Mouse (Mus musculus): ENCODE results near the gene Qrich2. TPM values are rescaled to one million over a fixed set of nuclear protein-coding genes. Genes with fewer than 3 reads are reported as not detected.

Gene Qrich2
- polyA plus RNA-seq, 1 experiment from 2014 or later: 0.32 TPM

- Histone ChIP-seq H3K4me1 (ENCODE audit: insufficient read depth, low read length) (peaks cover 23% of the 10 kb centered on the region), H3K4me3 (ENCODE audit: low read length) (no peak overlapping the region), H3K27me3 (ENCODE audit: insufficient read depth, low read length) (0 out of 2 replicates have a peak, but pooled peaks cover 7% of the 10 kb centered on the region), H3K4me2 (replicated peaks; ENCODE audit: low read depth, low read length) (no peak overlapping the region), H3K9ac (replicated peaks; ENCODE audit: low read length) (no peak overlapping the region; the same call in 1 of the 2 replicates), H3K9me3 (ENCODE audit: low read length) (no peaks in the 10 kb centered on the region), H3K36me3 (ENCODE audit: insufficient read depth, low read length) (peaks cover 11% of the 10 kb centered on the region), H3K27ac (ENCODE audit: low read length) (no peak overlapping the region)
- 77% methylated on average over 15 of the region's 15 CpGs for WGBS
- ATAC-seq (ENCODE audit: low FRiP score, low TSS enrichment): no peak
Measured at GRCm38 (mm10) chr11:116442129-116442866, 23.7 kb downstream of the Qrich2 start.

GRCm38 (mm10) chr11:116440408-116441068, 25.5 kb downstream of the Qrich2 start:
- no peak for ATAC-seq (ENCODE audit: low FRiP score, low TSS enrichment)

DNA sequence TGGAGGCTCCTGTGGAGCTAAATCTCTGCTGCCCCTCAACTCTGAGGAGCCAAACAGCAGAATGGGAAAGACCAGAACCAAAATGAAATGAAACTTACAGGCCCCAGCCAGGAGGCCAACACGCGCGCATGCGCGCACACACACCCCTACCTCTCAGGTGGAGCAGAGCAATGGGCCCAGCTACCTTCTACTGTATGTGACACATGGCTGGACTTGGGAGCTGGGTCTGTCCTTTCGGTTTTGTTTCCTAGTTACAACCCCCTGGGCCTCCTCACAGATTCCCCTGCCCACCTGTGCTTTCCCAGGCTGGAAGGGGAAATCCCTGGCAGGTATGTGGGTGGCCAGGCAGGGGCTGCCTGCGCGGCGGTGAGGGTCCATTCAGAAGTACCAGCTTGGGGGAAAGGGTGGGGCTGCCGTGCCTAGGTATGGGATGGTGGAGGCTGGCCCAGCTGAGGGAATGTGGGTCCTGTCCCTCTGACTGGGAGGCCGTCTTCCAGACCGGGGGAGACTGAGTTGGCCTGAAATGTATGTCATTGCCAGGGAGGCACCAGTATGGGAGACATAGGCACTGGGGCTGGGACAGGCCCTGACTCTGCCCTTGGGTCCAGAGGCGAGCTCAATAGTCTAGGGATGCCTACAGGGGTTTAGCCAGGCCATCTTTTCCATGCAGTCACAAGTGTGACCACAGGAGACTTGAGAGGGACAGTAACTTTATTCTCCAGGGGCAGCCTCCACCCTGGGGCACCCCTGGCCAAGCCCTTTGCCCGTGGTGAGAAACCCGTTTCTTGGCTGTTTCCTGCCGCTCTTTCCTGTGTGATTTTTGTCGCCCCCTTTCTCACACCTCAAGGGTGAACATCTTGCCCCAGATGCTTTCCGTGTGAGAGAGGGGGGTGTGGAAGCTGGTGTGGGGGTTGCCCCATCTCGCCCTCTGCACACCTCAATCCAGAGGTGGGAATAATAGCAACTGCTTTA, 26.5 kb downstream of the Qrich2 start:
- peaks cover 27% of the 10 kb centered on the region for H3K36me3 ChIP-seq (ENCODE audit: insufficient read depth, low read length)
- no peak overlapping the region for H3K9ac ChIP-seq (replicated peaks; ENCODE audit: low read length)
- 67% methylated on average over 19 of the region's 19 CpGs for WGBS
- H3K4me1 ChIP-seq (ENCODE audit: insufficient read depth, low read length): peaks cover 38% of the 10 kb centered on the region
- H3K4me2 ChIP-seq (replicated peaks; ENCODE audit: low read depth, low read length): no peak overlapping the region
- no peaks in the 10 kb centered on the region for H3K9me3 ChIP-seq (ENCODE audit: low read length)
- no peak overlapping the region for H3K4me3 ChIP-seq (ENCODE audit: low read length)
- no peaks in the 10 kb centered on the region for H3K27me3 ChIP-seq (ENCODE audit: insufficient read depth, low read length)
- peak overlapping the region; percentile 45; the same call in 1 of the 2 replicates for H3K27ac ChIP-seq (ENCODE audit: low read length)
- ATAC-seq (ENCODE audit: low FRiP score, low TSS enrichment): no peak

More at GRCm38 (mm10) chr11:116440408-116441068, 25.5 kb downstream of the Qrich2 start:
- Histone ChIP-seq H3K4me3 (ENCODE audit: low read length) (no peak overlapping the region), H3K27me3 (ENCODE audit: insufficient read depth, low read length) (no peaks in the 10 kb centered on the region), H3K27ac (ENCODE audit: low read length) (peak overlapping the region; percentile 45), H3K9me3 (ENCODE audit: low read length) (no peaks in the 10 kb centered on the region), H3K4me1 (ENCODE audit: insufficient read depth, low read length) (peaks cover 37% of the 10 kb centered on the region), H3K9ac (replicated peaks; ENCODE audit: low read length) (no peak overlapping the region), H3K4me2 (replicated peaks; ENCODE audit: low read depth, low read length) (no peak overlapping the region), H3K36me3 (ENCODE audit: insufficient read depth, low read length) (peaks cover 27% of the 10 kb centered on the region)
- 65% methylated on average over 7 of the region's 7 CpGs for WGBS

- Histone ChIP-seq H3K27ac (ENCODE audit: low read length) (peak overlapping the region; percentile 16; the same call in 1 of the 2 replicates), H3K9me3 (ENCODE audit: low read length) (no peaks in the 10 kb centered on the region), H3K9ac (replicated peaks; ENCODE audit: low read length) (0 out of 2 replicates have a peak overlapping the region, but pooled peaks have one; percentile 22), H3K4me2 (replicated peaks; ENCODE audit: low read depth, low read length) (no peak overlapping the region), H3K4me3 (ENCODE audit: low read length) (no peak overlapping the region), H3K27me3 (ENCODE audit: insufficient read depth, low read length) (no peaks in the 10 kb centered on the region), H3K4me1 (ENCODE audit: insufficient read depth, low read length) (peaks cover 37% of the 10 kb centered on the region), H3K36me3 (ENCODE audit: insufficient read depth, low read length) (peaks cover 27% of the 10 kb centered on the region)
- WGBS: 84% methylated on average over 11 of the region's 11 CpGs
- ATAC-seq (ENCODE audit: low FRiP score, low TSS enrichment): no peak
Measured at GRCm38 (mm10) chr11:116437541-116437940, 28.5 kb downstream of the Qrich2 start.

DNA sequence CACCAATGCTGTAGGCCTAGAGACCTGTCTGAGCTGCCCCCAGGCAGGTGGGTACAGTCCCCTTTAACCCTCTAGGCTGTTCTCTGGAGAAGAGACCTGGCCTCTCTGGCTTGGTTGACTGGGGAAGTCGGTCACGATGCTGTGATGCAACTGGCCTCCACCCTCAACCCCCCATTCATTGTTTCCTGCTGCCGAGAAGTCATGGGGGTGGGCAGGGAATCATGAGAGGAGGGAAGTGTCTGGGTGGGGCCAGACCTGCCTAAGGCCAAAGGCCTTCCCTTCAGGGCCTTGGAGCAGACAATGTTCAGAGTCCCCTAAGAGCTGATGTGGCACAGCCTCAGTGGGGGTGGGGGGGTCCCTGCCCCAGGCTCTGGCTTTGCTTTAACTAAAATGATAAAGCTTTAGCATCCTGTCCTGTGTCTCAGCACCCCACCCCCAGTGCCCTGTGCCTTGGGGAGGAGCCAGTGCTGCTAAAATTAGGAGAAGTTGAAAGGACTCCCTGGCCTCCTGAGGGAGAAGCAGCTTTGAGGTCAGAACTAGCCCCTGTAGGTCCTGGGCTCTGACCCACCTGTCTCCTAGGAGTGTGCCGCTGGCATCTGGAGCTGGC, 29.2 kb downstream of the Qrich2 start:
- H3K9me3 ChIP-seq (ENCODE audit: low read length): no peaks in the 10 kb centered on the region
- 34% methylated on average over 4 of the region's 4 CpGs for WGBS
- peak overlapping the region; percentile 63 for H3K4me2 ChIP-seq (replicated peaks; ENCODE audit: low read depth, low read length)
- peak overlapping the region; percentile 22 for H3K9ac ChIP-seq (replicated peaks; ENCODE audit: low read length)
- H3K4me1 ChIP-seq (ENCODE audit: insufficient read depth, low read length): peaks cover 37% of the 10 kb centered on the region
- no peak for ATAC-seq (ENCODE audit: low FRiP score, low TSS enrichment)
- H3K27me3 ChIP-seq (ENCODE audit: insufficient read depth, low read length): no peaks in the 10 kb centered on the region
- H3K27ac ChIP-seq (ENCODE audit: low read length): peak overlapping the region; percentile 16; the same call in 1 of the 2 replicates
- H3K36me3 ChIP-seq (ENCODE audit: insufficient read depth, low read length): peaks cover 27% of the 10 kb centered on the region
- peak overlapping the region; percentile 96; the same call in 1 of the 2 replicates for H3K4me3 ChIP-seq (ENCODE audit: low read length)

GRCm38 (mm10) chr11:116435992-116436724, 29.9 kb downstream of the Qrich2 start:
- Histone ChIP-seq H3K4me2 (replicated peaks; ENCODE audit: low read depth, low read length) (peak overlapping the region; percentile 63), H3K27me3 (ENCODE audit: insufficient read depth, low read length) (no peaks in the 10 kb centered on the region), H3K9me3 (ENCODE audit: low read length) (no peaks in the 10 kb centered on the region), H3K9ac (replicated peaks; ENCODE audit: low read length) (peak overlapping the region; percentile 56), H3K4me3 (ENCODE audit: low read length) (peak overlapping the region; percentile 96), H3K36me3 (ENCODE audit: insufficient read depth, low read length) (peaks cover 27% of the 10 kb centered on the region), H3K4me1 (ENCODE audit: insufficient read depth, low read length) (peaks cover 42% of the 10 kb centered on the region), H3K27ac (ENCODE audit: low read length) (peak overlapping the region; percentile 97)
- ATAC-seq (ENCODE audit: low FRiP score, low TSS enrichment): no peak
- WGBS: 63% methylated on average over 5 of the region's 5 CpGs

GRCm38 (mm10) chr11:116434967-116435752, 30.9 kb downstream of the Qrich2 start:
- WGBS: 42% methylated on average over 12 of the region's 12 CpGs
- peaks cover 27% of the 10 kb centered on the region for H3K36me3 ChIP-seq (ENCODE audit: insufficient read depth, low read length)

GRCm38 (mm10) chr11:116434287-116434966, 31.6 kb downstream of the Qrich2 start:
- Histone ChIP-seq H3K9me3 (ENCODE audit: low read length) (no peaks in the 10 kb centered on the region), H3K4me2 (replicated peaks; ENCODE audit: low read depth, low read length) (peak overlapping the region; percentile 63), H3K27me3 (ENCODE audit: insufficient read depth, low read length) (no peaks in the 10 kb centered on the region), H3K36me3 (ENCODE audit: insufficient read depth, low read length) (peaks cover 27% of the 10 kb centered on the region), H3K9ac (replicated peaks; ENCODE audit: low read length) (peak overlapping the region; percentile 95), H3K4me3 (ENCODE audit: low read length) (peak overlapping the region; percentile 96), H3K4me1 (ENCODE audit: insufficient read depth, low read length) (peaks cover 40% of the 10 kb centered on the region), H3K27ac (ENCODE audit: low read length) (peak overlapping the region; percentile 97)
- WGBS: 0% methylated on average over 44 of the region's 67 CpGs
- peak; percentile 7; the same call in 1 of the 2 replicates for ATAC-seq (ENCODE audit: low FRiP score, low TSS enrichment)

More at GRCm38 (mm10) chr11:116434967-116435752, 30.9 kb downstream of the Qrich2 start:
- peak overlapping the region; percentile 63 for H3K4me2 ChIP-seq (replicated peaks; ENCODE audit: low read depth, low read length)
- H3K9me3 ChIP-seq (ENCODE audit: low read length): no peaks in the 10 kb centered on the region
- peak overlapping the region; percentile 97 for H3K27ac ChIP-seq (ENCODE audit: low read length)
- peak overlapping the region; percentile 95 for H3K9ac ChIP-seq (replicated peaks; ENCODE audit: low read length)
- no peaks in the 10 kb centered on the region for H3K27me3 ChIP-seq (ENCODE audit: insufficient read depth, low read length)
- no peak for ATAC-seq (ENCODE audit: low FRiP score, low TSS enrichment)
- H3K4me1 ChIP-seq (ENCODE audit: insufficient read depth, low read length): peaks cover 42% of the 10 kb centered on the region
- H3K4me3 ChIP-seq (ENCODE audit: low read length): peak overlapping the region; percentile 96

All from kidney, embryonic 16.5 days (tissue).